Mouse (Mus musculus) spleen, postnatal 36 days (tissue): ENCODE data around the gene Hic1.

ENCODE experiments used
- DNase-seq, 2 experiments: peaks; one replicate each; pipeline ENCODE4 v3.0.0; 2022; ENCODE audit warnings: low spot score in 2 of 2, mixed read lengths in 1 of 2

Gene Hic1

GRCm38 (mm10) chr11:75169405-75170080 is at the start of gene Hic1:
Gene Hic1, minus strand, starts transcription at chr11:75169519.
- no peak for DNase-seq

GRCm38 (mm10) chr11:75214081-75214950 is 45.0 kb upstream of the Hic1 start:
- no peak for DNase-seq

GRCm38 (mm10) chr11:75213372-75214080 is 44.2 kb upstream of the Hic1 start:
- no peak for DNase-seq

GRCm38 (mm10) chr11:75212876-75213275 is 43.6 kb upstream of the Hic1 start:
- no peak for DNase-seq

GRCm38 (mm10) chr11:75212031-75212667 is 42.8 kb upstream of the Hic1 start:
- no peak for DNase-seq

- DNase-seq, result no peak
Observed at GRCm38 (mm10) chr11:75210755-75211154, 41.4 kb upstream of the Hic1 start.

- no peak for DNase-seq
Observed at GRCm38 (mm10) chr11:75210093-75210492, 40.8 kb upstream of the Hic1 start.

- no peak for DNase-seq
Observed at GRCm38 (mm10) chr11:75209363-75209762, 40.0 kb upstream of the Hic1 start.

GRCm38 (mm10) chr11:75206347-75206746 is 37.0 kb upstream of the Hic1 start:
- no peak for DNase-seq

- DNase-seq, result no peak
Observed at GRCm38 (mm10) chr11:75204472-75204871, 35.2 kb upstream of the Hic1 start.

GRCm38 (mm10) chr11:75203926-75204325 is 34.6 kb upstream of the Hic1 start:
- no peak for DNase-seq

- no peak for DNase-seq
Observed at GRCm38 (mm10) chr11:75201721-75202120, 32.4 kb upstream of the Hic1 start.

GRCm38 (mm10) chr11:75200935-75201334 is 31.6 kb upstream of the Hic1 start:
- no peak for DNase-seq

GRCm38 (mm10) chr11:75199951-75200350 is 30.6 kb upstream of the Hic1 start:
- no peak for DNase-seq

GRCm38 (mm10) chr11:75198792-75199191 is 29.5 kb upstream of the Hic1 start:
- no peak for DNase-seq

- DNase-seq, result no peak
Observed at GRCm38 (mm10) chr11:75197956-75198355, 28.6 kb upstream of the Hic1 start.

GRCm38 (mm10) chr11:75196131-75196530 is 26.8 kb upstream of the Hic1 start:
- DNase-seq, result no peak

GRCm38 (mm10) chr11:75194850-75195461 is 25.6 kb upstream of the Hic1 start:
- DNase-seq, result peak in 1 of 2 experiments; percentile 47

- no peak for DNase-seq
Observed at GRCm38 (mm10) chr11:75194121-75194849, 25.0 kb upstream of the Hic1 start.

GRCm38 (mm10) chr11:75193256-75194071 is 24.1 kb upstream of the Hic1 start, which contains the start of gene Rtn4rl1:
Gene Rtn4rl1, plus strand, starts transcription at chr11:75193783.
- peak; percentile 66 to 68 for DNase-seq
